Mouse (Mus musculus): ENCODE measurements around the gene Fgb. TPM values are rescaled to one million over a fixed set of nuclear protein-coding genes. Genes with fewer than 3 reads are reported as not detected.

The Fgb gene
- polyA plus RNA-seq, 1 experiment, result 1.5 TPM

DNA sequence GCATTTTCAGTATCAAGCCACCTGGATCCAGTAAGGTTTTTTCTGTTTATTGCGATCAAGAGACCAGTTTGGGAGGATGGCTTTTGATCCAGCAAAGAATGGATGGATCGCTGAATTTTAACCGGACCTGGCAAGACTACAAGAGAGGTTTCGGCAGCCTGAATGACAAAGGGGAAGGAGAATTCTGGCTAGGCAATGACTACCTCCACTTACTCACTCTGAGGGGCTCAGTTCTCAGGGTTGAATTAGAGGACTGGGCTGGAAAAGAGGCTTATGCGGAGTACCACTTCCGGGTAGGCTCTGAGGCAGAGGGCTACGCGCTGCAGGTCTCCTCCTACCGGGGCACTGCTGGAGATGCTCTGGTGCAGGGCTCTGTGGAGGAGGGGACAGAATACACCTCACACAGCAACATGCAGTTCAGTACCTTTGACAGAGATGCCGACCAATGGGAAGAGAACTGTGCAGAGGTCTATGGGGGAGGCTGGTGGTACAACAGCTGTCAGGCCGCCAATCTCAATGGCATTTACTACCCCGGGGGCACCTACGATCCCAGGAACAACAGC is 16.8 kb downstream of the Fgb start:
- no peaks in the 10 kb centered on the region for H3K4me1 ChIP-seq (ENCODE audit: control insufficient read depth, insufficient read depth, low read length)
- DNase-seq, result no peak
- WGBS, result 49% methylated on average over 13 of the region's 13 CpGs
- H3K27ac ChIP-seq (ENCODE audit: insufficient read depth, low read depth, low read length), result no peak overlapping the region
- TF ChIP-seq CTCF (conservative IDR thresholded peaks at IDR 0.05; ENCODE audit: insufficient read depth, insufficient read length, low read depth, low read length) (no peak), POLR2A (IDR thresholded peaks at IDR 0.05; ENCODE audit: low read depth, low read length) (no peak)
- H3K4me3 ChIP-seq (ENCODE audit: insufficient read depth, low read depth, low read length), result no peak overlapping the region
- H3K27me3 ChIP-seq (replicated peaks; ENCODE audit: control insufficient read depth, insufficient read depth, low read length), result no peaks in the 10 kb centered on the region
- no peaks in the 10 kb centered on the region for H3K36me3 ChIP-seq (ENCODE audit: control insufficient read depth, insufficient read depth, low read length)

GRCm38 (mm10) chr3:83030331-83030730 is 19.3 kb downstream of the Fgb start:
- Histone ChIP-seq H3K4me3 (ENCODE audit: insufficient read depth, low read depth, low read length) (no peak overlapping the region), H3K4me1 (ENCODE audit: control insufficient read depth, insufficient read depth, low read length) (no peaks in the 10 kb centered on the region), H3K36me3 (ENCODE audit: control insufficient read depth, insufficient read depth, low read length) (no peaks in the 10 kb centered on the region), H3K27ac (ENCODE audit: insufficient read depth, low read depth, low read length) (no peak overlapping the region), H3K27me3 (replicated peaks; ENCODE audit: control insufficient read depth, insufficient read depth, low read length) (no peaks in the 10 kb centered on the region)
- TF ChIP-seq CTCF (conservative IDR thresholded peaks at IDR 0.05; ENCODE audit: insufficient read depth, insufficient read length, low read depth, low read length) (no peak), POLR2A (IDR thresholded peaks at IDR 0.05; ENCODE audit: low read depth, low read length) (no peak)
- DNase-seq, result no peak
- WGBS, result 92% methylated on average over 4 of the region's 4 CpGs

DNA sequence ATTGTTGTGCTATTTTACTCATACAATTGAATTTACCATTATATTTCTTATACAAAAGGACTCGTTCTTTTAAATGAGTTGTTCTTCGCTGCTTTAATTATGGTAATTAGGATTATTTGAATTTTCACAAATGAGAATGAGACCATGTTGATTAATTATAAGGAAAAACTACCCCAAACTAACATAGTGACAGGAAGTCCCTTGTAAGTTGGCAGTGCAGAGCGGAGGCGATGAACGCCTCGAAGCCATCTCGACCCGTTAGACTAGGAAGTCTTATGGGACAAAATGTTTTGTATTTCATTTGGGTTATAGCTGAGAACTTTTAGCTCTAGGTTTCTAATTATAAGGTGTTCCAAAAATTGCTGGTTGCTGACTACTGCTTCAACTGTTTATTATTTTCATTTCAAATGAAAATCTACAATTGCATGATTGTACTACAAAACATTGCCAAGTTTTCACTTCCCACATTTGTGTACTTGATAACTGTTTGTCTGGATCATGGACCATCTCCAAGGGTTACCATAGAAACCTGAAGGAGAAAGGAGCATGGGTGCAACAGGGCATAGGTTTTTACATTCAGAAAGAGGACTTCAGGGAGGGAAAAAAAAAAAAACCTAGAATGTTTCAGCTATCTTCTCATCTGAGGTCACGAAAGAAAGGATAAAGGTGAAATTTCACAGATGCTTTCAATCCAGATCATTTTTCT is 22.0 kb downstream of the Fgb start:
- H3K27ac ChIP-seq (ENCODE audit: insufficient read depth, low read depth, low read length), result no peak overlapping the region
- DNase-seq, result no peak
- H3K36me3 ChIP-seq (ENCODE audit: control insufficient read depth, insufficient read depth, low read length), result no peaks in the 10 kb centered on the region
- no peak overlapping the region for H3K4me3 ChIP-seq (ENCODE audit: insufficient read depth, low read depth, low read length)
- TF ChIP-seq POLR2A (IDR thresholded peaks at IDR 0.05; ENCODE audit: low read depth, low read length), result no peak
- no peak for TF ChIP-seq CTCF (conservative IDR thresholded peaks at IDR 0.05; ENCODE audit: insufficient read depth, insufficient read length, low read depth, low read length)
- no peaks in the 10 kb centered on the region for H3K27me3 ChIP-seq (replicated peaks; ENCODE audit: control insufficient read depth, insufficient read depth, low read length)
- WGBS, result 92% methylated on average over 9 of the region's 9 CpGs
- 0 out of 2 replicates have a peak, but pooled peaks cover 2% of the 10 kb centered on the region for H3K4me1 ChIP-seq (ENCODE audit: control insufficient read depth, insufficient read depth, low read length)

- peak within 1 kb of the TSS; percentile 46; the same call in 1 of the 2 replicates for H3K4me3 ChIP-seq (ENCODE audit: insufficient read depth, low read depth, low read length)
- peak; percentile 84 for DNase-seq
- TF ChIP-seq POLR2A (IDR thresholded peaks at IDR 0.05; ENCODE audit: low read depth, low read length), result peak; percentile 41
- TF ChIP-seq CTCF (conservative IDR thresholded peaks at IDR 0.05; ENCODE audit: insufficient read depth, insufficient read length, low read depth, low read length), result no peak; the same call in 1 of the 2 replicates
- no peaks in the 10 kb centered on the region for H3K27me3 ChIP-seq (replicated peaks; ENCODE audit: control insufficient read depth, insufficient read depth, low read length)
- 49% methylated on average over 9 of the region's 9 CpGs for WGBS
- H3K36me3 ChIP-seq (ENCODE audit: control insufficient read depth, insufficient read depth, low read length), result no peaks in the 10 kb centered on the region
- peak within 1 kb of the TSS; percentile 43; the same call in 1 of the 2 replicates for H3K27ac ChIP-seq (ENCODE audit: insufficient read depth, low read depth, low read length)
- H3K4me1 ChIP-seq (ENCODE audit: control insufficient read depth, insufficient read depth, low read length), result peaks cover 2% of the 10 kb centered on the region; the same call in 1 of the 2 replicates
These were observed 24.0 kb downstream of the Fgb start, which contains the start of gene Fga for GRCm38 (mm10) chr3:83025475-83026301. Fga (plus strand) TSS chr3:83026076.

GRCm38 (mm10) chr3:83025036-83025435 is 24.6 kb downstream of the Fgb start:
- no peak for TF ChIP-seq POLR2A (IDR thresholded peaks at IDR 0.05; ENCODE audit: low read depth, low read length)
- TF ChIP-seq CTCF (conservative IDR thresholded peaks at IDR 0.05; ENCODE audit: insufficient read depth, insufficient read length, low read depth, low read length), result no peak
- H3K27ac ChIP-seq (ENCODE audit: insufficient read depth, low read depth, low read length), result no peak overlapping the region
- whole genome bisulfite sequencing, result 86% methylated on average over 6 of the region's 6 CpGs

GRCm38 (mm10) chr3:83021176-83021575 is 28.5 kb downstream of the Fgb start:
- DNase-seq, result peak; percentile 35
- 79% methylated on average over 5 of the region's 5 CpGs for WGBS
- TF ChIP-seq POLR2A (IDR thresholded peaks at IDR 0.05; ENCODE audit: low read depth, low read length) (no peak), CTCF (conservative IDR thresholded peaks at IDR 0.05; ENCODE audit: insufficient read depth, insufficient read length, low read depth, low read length) (no peak)
- Histone ChIP-seq H3K4me3 (ENCODE audit: insufficient read depth, low read depth, low read length) (no peak overlapping the region), H3K36me3 (ENCODE audit: control insufficient read depth, insufficient read depth, low read length) (no peaks in the 10 kb centered on the region), H3K27me3 (replicated peaks; ENCODE audit: control insufficient read depth, insufficient read depth, low read length) (no peaks in the 10 kb centered on the region), H3K4me1 (ENCODE audit: control insufficient read depth, insufficient read depth, low read length) (peaks cover 7% of the 10 kb centered on the region; the same call in 1 of the 2 replicates), H3K27ac (ENCODE audit: insufficient read depth, low read depth, low read length) (no peak overlapping the region)

More at GRCm38 (mm10) chr3:83025036-83025435, 24.6 kb downstream of the Fgb start:
- H3K36me3 ChIP-seq (ENCODE audit: control insufficient read depth, insufficient read depth, low read length), result no peaks in the 10 kb centered on the region
- H3K27me3 ChIP-seq (replicated peaks; ENCODE audit: control insufficient read depth, insufficient read depth, low read length), result no peaks in the 10 kb centered on the region
- H3K4me3 ChIP-seq (ENCODE audit: insufficient read depth, low read depth, low read length), result no peak overlapping the region
- peaks cover 7% of the 10 kb centered on the region; the same call in 1 of the 2 replicates for H3K4me1 ChIP-seq (ENCODE audit: control insufficient read depth, insufficient read depth, low read length)
- DNase-seq, result no peak

Data from kidney, adult 2 months (tissue).